Mouse (Mus musculus) heart, postnatal 10 days (tissue): Measurements from ENCODE around the gene Adk. TPM values are rescaled to one million over a fixed set of nuclear protein-coding genes. Genes with fewer than 3 reads are reported as not detected.
A peak's percentile ranks its signal among the peaks of the same experiment; 100 is the strongest.

ENCODE experiments used
- DNase-seq, 2 experiments: peaks; one replicate each; pipeline ENCODE4 v3.0.0; 2021
- intact Hi-C: fragments of 180-260 bp; cut with DNase I; formaldehyde crosslinking; loops from one replicate; pipeline ENCODE4 v1.15.1; 2025
- total RNA-seq, 2 experiments: library from RNA; stranded (reverse); gene quantifications; 2 replicates each; pipeline ENCODE4 v1.2.3; 2021

Adk gene
- total RNA-seq, 2 experiments from 2014 or later: 157 to 165 TPM

DNA sequence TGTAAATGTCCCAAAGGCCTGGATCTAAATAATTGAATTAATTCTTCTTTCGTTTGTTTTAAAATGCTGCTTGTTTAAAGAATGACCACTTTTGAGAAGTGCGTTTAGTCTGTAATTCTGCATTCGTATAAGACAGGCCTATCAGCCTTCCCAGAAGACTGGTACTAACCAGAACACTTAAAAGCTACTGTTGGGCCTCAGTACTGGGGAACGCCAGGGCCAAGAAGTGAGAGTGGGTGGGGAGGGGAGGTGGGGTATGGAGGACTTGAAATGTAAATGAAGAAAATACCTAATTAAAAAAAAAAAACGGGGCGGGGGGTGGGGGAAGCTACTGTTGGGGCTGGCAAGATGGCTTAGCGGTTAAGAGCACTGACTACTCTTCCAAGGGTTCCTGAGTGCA lies 347.1 kb downstream of the Adk start:
- intact Hi-C loops: no loop called here
- no peak for DNase-seq

DNA sequence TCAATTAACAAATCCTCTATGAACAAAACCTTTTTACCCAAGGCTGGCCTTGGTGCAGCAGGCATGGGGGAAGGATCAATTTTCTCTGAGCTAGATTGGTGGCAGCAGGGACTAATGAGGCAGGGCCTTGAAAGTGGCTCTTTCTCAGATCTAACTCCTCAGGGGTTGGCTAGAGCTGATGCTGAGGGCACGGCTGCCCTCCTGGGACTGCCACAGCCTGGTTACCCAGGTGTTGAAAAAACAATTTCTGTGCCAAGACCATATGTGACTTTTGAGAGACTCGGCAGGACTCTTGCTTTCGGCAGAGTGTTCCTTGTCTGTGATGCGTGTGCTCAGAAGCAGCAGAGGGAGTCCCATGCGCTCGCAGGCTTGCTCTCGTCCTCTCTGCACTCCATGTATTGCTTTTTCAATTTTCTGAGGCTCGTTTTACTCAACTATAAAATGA lies 349.8 kb downstream of the Adk start:
- no peak for DNase-seq
- intact Hi-C loops: no loop called here

DNA sequence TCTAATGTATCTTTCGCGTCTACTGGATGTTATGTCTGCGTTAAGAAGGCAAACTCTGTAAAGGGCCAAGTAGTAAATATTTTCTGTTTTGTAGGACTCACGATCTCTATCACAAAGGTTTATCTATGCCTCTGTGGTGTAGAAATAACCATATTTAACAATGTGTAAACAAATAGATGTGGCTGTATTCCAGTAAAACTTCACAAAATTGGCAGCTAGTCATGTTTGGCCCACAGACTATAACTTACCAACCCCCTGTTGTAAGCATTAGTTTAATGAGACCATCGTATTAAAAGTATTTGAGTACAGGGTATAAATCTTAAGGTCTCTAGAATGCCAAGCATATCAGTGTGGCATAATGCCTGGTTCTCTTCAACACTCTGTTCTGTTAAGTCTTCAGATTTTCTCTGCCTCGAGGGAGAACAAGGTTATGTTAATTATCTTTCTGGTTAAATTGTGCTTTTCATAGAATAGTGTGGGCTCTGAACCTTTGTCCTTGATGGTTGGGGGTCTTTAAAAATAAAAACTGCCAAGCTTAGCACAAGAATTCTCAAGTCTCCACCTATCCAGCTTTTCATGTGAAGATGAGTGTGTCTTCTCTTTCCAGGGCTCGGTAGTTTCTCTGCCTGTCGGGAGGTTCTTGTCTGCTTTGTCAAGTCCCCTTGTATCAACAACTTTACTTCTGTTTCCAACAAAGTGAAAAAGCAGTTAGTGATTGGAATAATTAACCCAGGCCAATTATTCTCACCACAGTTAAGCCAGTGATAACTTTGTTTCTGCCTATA lies 350.4 kb downstream of the Adk start:
- intact Hi-C loops: no loop called here
- DNase-seq: no peak

DNA sequence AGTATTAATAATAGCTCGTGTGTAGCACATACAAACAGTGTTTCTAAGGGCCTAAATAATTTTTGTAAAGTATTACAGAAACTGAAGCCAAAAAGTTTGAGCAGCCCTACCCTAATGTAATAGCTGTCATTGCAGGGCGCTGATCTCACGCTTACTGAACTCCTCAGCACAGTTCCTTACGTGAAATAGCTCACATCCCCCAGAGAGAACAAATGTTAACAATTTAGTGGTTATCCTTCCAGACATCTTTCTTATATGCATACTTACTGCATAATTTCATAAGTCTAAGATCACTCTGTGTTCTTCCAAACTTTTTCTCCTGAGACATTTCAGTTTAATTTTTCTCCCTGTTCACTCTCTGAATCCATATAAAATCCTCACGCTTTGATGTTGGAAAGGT lies 354.6 kb downstream of the Adk start:
- intact Hi-C loops: no loop called here
- DNase-seq: no peak

DNA sequence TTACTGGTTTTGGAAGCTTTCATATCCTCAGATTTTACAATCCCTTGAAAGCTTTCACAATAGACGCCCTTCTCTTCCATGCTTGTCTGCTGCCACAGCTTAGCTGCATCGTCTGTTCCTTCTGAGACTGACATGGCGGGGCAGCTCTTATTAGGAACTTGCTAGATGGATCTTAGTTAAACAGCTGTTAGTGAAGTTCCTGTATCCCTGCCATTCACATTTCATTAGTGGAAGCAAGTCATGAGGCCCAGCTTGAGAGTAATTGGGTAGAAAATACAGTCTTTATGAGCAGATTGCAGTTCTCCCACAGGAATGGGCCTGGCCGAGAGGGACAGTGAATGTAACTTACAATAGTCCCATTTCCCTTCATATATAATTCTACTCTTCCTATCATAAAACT lies 356.5 kb downstream of the Adk start:
- intact Hi-C loops: no loop called here

DNA sequence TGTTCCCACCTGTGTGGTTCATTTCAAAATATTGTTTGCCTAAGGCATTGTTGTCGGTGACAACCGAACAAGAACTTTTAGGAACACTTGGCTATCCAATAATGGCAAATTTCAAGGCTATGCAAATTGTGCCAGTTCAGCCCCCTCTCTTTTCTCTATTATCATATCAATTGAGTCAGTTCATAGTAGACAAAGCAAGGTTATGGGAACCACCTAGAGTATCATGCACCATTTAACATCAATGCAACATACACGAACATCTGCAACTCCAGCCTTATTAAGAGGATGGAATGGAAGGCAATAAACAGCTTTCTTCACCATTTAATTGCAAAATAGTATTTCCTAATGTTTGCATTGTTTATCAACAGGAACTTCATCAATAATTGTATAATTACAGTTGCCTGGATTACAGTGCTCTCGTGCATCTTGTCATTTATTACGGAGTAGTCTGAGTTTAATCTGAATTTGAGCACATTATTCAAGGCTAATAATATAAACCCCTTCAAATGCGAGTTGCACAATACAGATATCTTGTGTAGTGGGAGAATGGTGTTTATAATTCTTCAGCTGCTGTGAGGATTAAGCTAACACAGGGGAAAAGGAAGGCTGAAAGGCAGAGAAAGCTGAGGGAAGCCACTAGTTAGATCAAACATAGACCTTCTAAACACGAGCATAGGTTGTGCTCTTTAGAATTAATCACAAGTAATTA lies 358.5 kb downstream of the Adk start:
- DNase-seq: no peak
- intact Hi-C loops: no loop called here

More for the DNA sequence above, 356.5 kb downstream of the Adk start:
- no peak for DNase-seq

DNA sequence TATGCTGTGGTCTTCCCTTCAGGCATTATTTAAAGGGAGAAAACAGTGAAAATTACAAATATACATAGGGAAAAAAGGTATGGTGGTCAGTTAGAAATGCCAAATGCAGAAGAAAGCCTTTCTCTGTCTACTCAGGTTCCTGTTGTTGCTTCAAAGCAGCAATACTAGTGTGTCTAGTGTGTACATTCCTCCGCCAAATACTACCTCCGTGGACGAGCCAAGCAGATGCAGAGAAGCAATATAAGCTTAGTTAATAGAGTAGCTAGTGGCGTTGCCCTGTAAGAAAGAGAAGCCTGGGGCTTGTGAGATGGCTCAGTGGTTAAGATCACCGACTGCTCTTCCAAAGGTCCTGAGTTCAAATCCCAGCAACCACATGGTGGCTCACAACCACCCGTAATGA lies 359.1 kb downstream of the Adk start:
- intact Hi-C loops: no loop called here
- DNase-seq: no peak

DNA sequence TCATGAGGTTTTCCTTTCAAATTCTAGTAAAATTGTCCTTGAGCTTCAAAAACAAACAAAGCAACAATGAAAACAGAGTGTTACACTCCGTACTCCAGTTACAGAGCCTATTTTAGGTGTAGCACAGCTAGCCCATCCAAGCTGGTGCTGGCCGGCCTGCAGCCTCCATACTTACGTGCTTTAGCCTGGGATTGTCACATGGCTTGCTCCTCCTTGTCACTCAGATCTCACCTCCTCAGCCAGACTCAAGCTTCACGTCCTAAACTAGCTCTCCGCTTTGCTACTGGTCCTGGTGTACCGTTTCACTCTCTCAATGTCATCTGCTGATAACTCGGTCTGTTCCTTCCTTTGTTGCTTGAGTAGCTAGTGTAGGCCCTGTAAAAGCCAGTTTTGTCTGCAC lies 366.0 kb downstream of the Adk start:
- DNase-seq: no peak
- intact Hi-C loops: no loop called here

DNA sequence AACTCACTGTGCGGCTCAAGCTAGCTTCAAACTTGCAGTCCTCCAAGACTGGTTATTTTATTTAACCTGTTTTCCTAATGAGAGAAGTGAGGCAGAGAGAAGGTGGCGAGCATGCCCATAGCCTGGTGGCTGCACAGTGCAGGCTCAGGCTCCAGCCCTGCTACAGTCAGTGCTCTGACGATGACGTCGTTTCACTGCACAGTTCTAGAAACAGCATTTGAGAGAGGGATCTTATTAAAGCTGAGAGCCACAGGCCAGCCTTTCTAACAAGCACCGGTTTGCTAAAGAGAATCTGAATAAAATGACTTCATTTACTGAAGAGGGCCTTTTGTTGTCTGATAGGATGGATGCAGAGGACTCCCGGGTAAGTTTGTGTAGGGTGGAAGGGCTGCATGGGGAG lies 375.0 kb downstream of the Adk start:
- intact Hi-C loops: no loop called here
- DNase-seq: no peak

DNA sequence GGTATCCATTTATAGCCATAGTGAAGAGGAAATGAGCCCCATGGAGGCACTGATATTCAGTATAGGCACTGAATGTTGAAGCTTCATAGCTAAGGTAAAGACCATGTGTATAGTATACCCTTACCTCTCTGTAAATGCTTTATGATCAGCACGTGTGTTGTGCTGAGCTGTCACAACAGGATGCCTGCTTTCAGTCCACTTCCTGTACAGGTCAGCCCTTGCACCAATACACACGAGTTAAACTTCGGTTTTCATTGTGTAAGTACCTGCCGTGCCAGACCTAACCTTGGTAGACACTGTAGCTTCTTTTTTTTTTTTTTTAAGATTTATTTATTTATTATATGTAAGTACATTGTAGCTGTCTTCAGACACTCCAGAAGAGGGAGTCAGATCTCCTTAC lies 381.0 kb downstream of the Adk start:
- intact Hi-C loops: no loop called here
- no peak for DNase-seq

DNA sequence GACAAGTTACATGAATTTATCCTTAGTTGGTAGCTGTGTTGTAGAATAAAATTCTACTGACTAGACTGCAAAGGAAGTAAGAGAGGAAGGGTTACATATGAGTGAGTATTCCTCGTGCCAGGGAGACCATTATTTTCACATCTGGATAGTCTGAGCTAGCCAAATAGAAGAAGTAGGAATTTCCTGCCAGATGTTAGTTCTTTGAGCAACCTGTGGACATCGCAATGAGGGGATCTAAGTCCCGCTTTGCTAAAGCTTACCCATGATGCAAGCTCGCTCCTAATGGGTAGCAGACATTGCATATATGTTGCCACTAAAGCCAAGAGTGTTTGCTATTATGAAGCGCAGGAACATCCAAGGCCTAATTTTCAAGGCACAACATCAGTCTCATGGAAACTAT lies 381.6 kb downstream of the Adk start:
- DNase-seq: no peak
- intact Hi-C loops: no loop called here

DNA sequence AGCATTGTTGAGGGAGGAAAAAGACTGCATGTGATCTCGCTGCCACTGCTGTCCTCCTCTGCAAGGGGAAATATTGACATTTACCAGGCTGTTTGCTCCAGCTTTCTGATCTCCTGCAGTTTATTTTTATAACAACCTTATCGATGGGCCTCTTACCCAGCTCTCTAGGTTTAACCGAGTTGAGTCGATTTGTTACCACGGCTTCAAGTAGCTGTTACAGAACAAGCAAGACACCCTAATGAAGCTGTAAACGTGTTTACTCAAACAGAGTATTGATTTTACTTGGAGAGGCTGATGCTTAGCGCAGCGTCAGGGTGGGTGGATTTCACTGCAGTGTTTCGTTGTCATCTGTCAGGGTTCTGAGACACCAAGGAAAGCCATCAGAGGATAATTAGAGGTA lies 382.3 kb downstream of the Adk start:
- intact Hi-C loops: no loop called here
- peak in 1 of 2 experiments; percentile 20 for DNase-seq

DNA sequence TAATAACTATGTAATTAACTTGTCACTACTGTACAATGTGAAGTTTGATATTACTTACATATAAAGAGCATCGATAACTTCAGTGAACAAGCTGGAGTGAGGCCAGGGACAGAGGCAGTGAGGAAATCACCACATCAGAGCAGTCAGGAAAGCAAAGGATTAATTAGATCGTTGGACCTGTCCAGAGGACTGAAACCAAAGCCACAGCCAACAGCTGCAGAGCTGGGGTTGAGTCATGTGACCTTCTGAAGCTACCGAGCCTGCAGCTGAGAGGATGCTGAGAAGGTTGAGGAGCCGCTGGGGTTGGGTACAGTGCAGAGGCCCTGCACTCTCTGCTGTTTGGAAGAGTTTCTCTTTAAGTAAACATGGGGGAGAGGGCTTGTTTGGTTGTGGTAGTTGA lies 387.4 kb downstream of the Adk start:
- intact Hi-C loops: no loop called here
- peak in 1 of 2 experiments; percentile 15 for DNase-seq

DNA sequence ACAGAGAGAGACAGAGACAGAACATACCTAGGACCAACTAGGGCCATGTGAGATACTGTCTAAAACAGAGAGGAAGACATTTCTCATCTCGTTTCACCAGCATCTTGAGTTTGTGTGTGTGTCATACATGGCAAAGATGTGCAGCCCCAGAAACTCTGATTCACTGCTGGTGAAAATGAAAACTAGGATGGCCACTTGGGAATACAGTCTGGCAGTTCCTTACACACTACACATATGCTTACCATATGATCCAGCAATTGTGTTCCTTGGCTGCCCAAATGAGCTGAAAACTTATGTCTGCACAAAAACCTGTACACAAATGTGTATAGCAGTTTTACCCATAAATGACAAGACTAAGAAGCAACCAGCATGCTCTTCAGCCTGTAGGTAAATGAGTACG lies 388.2 kb downstream of the Adk start:
- intact Hi-C loops: no loop called here
- DNase-seq: no peak

DNA sequence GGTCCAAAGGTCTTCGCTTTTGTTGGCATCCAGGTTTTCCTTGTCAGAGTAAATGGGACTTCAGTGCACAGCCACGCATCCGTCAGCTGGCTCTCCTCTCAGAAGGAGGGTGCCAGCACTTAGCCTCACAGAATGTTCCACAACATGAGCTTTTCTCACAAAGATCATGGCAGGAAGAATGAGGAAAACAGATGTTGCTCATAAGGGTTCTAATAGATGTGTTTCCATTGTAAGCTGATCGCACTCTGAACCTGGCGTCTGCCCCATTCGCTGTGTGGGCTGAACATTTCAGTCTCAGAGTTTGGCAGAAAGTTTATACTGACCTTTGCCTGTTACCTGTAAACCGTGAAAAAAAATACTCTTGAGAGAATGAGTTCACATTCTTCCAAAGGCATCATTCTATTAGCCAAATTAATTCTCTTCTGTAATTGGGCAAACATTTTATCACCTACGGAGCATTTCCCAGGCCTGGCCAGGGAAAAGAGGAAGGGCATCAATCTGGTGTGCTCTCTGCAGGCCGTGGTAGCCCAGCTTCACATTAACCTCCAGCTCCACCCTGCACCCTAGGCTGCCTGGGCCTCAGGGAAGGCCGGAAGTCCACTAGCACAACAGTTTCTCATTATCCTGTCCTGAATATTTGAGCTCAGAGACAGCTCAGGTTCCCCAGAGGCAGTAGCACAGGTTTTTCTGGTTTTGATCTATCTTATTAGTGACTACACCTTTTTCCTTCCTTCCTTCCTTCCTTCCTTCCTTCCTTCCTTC lies 389.6 kb downstream of the Adk start:
- intact Hi-C loops: no loop called here
- DNase-seq: no peak

DNA sequence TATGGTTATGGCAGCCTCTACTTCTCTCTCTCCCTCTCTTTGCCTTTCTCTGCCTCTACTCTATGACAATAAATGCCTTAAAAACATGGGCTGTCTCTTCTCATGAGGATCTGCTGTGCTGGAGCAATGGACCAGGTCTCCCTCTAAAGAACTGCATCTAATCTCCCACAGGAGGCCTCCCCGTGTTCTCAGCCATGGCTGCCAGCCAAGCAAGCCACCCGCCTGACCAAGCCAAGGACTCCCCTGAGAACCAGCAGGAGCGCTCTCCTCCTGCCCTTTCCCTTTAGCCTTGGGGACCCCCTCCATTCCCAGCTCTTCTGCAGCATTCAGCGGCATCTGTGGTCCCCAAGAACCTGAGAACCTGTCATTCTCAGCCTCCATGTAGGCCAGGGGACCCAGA lies 400.2 kb downstream of the Adk start:
- intact Hi-C loops: no loop called here
- peak; percentile 28 to 38 for DNase-seq

DNA sequence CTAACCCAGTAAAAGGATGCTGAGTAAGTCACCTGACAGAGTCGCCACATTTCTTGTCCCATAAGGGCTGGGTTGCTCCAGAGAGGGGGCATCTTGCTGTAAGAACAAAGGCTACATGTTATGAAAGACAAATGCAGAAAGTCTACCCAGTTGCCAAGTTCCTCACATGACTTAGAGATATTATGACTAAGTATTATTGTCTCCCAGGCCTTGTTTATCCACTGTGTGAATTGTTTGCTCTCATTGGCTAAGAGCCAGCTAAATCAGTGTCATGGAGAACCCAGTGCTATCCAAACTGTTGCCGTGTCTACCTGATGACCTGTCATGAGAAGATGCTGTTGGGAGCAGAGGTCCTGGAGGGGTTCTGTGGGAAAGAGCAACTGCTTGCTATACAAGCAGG lies 401.5 kb downstream of the Adk start:
- intact Hi-C loops: no loop called here
- no peak for DNase-seq

DNA sequence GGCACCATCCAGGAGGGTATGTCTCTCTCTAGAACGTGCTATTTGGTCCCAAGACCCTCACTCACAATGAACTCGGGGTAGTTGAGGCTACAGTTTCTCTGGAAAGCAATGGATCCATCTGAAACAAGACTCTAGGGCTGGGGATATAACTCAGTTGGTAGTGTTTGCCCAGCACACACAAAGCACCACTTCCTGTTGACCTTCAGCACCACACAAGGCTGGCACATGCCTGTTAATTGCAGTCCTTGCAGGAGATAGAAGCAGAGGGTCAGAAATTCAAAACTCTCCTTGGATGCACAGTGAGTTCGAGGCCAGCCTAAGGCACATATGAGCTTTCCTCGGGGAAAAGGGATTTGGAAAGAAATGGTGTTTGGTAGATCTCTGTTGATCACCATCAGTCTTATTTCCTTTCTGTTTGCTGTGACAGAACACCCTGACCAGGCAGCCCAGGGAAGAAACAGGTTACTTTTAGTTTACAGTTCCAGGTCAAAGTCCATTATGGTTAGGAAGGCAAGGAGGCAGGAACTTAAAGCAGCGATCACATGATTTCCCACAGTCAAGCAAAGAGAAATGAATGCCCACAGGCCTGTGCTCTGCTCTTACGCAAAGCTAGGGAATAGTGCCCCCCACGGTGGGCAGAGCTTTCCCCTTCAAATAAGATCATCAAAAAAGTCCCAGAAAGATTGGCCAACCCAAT lies 403.4 kb downstream of the Adk start:
- intact Hi-C loops: no loop called here
- DNase-seq: no peak

DNA sequence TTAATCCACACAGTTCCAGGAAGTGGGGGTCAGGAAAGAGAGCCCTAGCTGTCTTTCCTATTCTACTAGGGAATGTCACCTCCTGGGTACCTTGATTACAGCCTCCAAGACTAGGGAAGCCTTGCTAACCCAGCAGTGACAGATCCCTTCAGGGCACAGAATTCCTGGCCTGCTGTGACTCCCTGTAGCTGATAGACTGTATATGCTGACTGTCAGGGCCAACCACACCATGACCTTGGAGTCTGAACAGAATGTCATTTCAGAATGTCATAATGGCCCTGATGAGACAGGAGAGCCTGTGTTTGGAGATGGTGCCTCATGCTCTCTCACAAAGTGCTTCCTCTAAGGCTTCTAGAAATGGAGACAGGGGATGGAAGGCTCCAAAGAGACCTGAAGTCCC lies 404.2 kb downstream of the Adk start:
- intact Hi-C loops: no loop called here

DNA sequence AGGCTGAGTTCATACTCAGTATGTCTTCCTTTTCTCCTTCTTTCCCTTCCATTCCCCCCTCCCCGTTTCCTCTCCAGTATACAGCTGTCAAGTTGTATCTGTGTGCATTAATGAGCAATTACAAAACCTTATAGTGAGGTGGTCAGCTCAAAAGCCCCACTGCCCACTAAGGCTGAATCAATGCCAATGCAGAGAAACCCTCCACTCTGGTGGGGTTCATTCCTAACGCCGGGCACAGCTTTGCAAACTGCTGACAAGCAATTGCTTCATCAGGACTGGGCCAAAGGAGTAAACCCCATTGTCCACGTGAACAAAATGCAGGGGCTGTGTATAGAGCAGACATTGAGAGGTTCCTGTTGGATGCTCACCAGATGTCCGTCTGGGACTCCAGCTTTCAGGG lies 405.5 kb downstream of the Adk start:
- intact Hi-C loops: no loop called here

More for the DNA sequence above, 404.2 kb downstream of the Adk start:
- no peak for DNase-seq

DNA sequence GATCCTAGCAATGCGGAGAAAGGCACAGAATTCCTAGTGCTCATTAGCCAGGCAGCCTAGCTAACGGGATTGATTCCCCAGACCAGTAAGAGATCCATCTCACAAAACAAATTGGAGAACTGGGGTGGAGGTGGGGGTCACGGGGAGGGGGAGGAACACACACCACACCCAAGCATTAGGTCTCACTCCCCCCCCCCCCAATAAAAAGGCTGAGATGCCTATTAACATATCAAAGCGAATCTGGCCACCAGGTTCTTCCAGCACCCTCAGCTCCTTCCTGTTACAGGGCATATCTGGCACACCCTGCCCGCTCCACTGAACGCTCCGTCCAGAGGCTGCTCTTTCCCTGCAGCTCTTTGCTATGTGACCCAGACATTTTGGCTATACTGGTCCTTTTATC lies 406.3 kb downstream of the Adk start:
- DNase-seq: no peak
- intact Hi-C loops: no loop called here

More for the DNA sequence above, 405.5 kb downstream of the Adk start:
- DNase-seq: no peak
